Mouse (Mus musculus) mammary gland, adult 2 months (tissue): ENCODE results near the gene Fhit. TPM values are rescaled to one million over a fixed set of nuclear protein-coding genes. Genes with fewer than 3 reads are reported as not detected.

Experiments used
- polyA plus RNA-seq: library from polyadenylated mRNA; depleted of rRNA; stranded (reverse); fragments of >200 nt; gene quantifications from 2 replicates; pipeline ENCODE4 v1.2.3, GENCODE M21; 2012; ENCODE audit warnings: low replicate concordance; rRNA removed

Gene Fhit
- polyA plus RNA-seq = 3.0 and 6.5 TPM in 2 replicates

GRCm38 (mm10) chr14:11161751-11162231 lies at the start of gene Fhit:
Fhit (minus strand) TSS chr14:11162035.

Other genes with a start within 250 kb of the Fhit start
- 0.31 and 1.8 TPM in 2 replicates for gene Gm3839, start 194.7 kb upstream of the Fhit start, polyA plus RNA-seq